Mouse (Mus musculus): ENCODE measurements around the gene Ctsa. TPM values are rescaled to one million over a fixed set of nuclear protein-coding genes. Genes with fewer than 3 reads are reported as not detected.
A peak's percentile ranks its signal among the peaks of the same experiment; 100 is the strongest.
"Not testable (repeated sequence)": the region's sequence is repeated elsewhere in the genome, so short reads cannot be mapped to it uniquely, and the experiment has no call there.

The Ctsa gene
- polyA plus RNA-seq, 1 experiment from 2014 or later: 167 TPM

DNA sequence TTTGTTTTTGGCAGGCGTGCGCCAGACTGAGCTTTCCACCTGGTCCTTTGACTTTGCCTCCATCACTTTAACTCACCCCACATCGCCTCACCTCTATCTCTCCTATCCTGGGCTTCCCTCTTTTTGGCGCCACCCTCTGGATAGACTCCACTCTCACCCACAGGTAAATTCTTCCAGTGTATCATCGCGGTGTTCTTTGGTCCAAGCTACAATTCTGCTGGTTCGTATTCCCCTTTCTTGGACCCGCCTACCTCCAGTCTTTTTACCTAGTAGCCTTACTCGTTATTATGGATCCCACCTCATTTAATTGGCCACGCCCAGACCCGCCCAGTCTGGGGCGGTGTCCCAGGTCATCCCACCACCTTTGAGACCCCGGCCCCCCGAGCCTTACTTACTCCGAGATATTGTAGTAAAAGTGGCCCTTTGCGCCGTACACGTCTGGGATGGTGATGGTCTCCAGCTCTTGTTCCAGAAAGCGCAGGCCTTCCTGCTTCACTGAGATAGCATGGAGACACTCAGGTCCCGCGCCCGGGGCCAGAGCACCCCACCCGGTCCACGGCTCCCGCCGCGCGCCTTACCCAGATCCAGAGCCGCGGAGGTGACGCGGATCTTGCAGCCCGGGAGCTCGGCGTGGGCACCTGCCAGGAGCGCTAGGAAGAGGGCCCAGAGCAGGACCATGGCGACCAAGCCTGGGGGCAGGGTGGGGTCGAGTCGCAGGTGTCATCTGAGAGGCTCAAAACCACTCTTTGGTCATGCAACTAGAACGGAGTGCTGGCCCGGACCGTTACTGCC lies 23.8 kb downstream of the Ctsa start:
- peak overlapping the region; percentile 46 for H3K9ac ChIP-seq
- peak; percentile 38 for ATAC-seq (replicated peaks; ENCODE audit: insufficient number of reproducible peaks, insufficient read depth, low FRiP score, low read depth)
- H3K4me2 ChIP-seq: peak overlapping the region; percentile 96
- peak overlapping the region; percentile 58 for H3K4me3 ChIP-seq
- H3K27me3 ChIP-seq: peaks cover 59% of the 10 kb centered on the region
- H3K27ac ChIP-seq: no peak overlapping the region
- H3K4me1 ChIP-seq (replicated peaks): peaks cover 32% of the 10 kb centered on the region
- no peaks in the 10 kb centered on the region for H3K9me3 ChIP-seq (replicated peaks)
- WGBS: 1% methylated on average over 42 of the region's 42 CpGs
- H3K36me3 ChIP-seq: no peaks in the 10 kb centered on the region

DNA sequence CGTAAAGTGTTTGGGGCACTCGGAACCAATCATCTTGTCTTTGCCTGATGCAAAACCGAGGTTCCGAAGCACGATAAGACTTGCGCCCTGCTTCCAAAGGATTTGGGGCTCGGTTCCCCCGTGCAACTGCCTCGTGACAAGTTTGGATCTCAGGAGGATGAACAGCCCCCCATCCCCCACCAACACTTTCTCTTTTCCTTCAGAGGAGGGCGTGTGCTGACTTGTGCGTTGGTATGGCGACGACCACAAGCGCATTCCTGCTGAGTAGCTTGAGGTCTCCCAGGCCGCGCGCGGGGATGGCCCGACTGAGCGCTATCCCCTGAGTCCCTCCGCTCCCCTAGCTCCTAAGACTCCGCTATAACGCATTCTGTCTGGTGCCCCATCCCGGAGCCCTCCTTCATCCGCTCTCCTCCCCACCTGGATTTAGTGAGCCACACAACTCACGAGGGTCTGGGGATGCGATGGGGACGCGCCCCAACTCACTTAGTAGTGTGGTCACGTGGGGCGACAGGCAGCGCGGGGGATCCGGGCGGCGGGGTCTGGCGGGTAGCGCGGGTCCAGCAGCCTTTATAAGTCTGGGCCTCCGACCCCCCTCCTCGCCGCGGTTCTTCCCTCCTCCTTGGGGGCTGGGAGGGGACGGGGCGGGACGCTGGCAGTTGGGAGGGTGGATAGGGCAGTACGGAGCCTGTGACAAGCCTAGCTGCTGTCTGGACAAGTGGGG lies 24.6 kb downstream of the Ctsa start, which contains the start of gene Pltp:
Gene Pltp, minus strand, starts transcription at position 611 of the 721 bp plus-strand sequence.
- Histone ChIP-seq H3K4me2 (peak within 1 kb of the TSS; percentile 96), H3K4me1 (replicated peaks) (peaks cover 40% of the 10 kb centered on the region), H3K9ac (peak within 1 kb of the TSS; percentile 46), H3K4me3 (peak within 1 kb of the TSS; percentile 58), H3K27ac (peak within 1 kb of the TSS; percentile 10; the same call in 1 of the 2 replicates), H3K9me3 (replicated peaks) (no peaks in the 10 kb centered on the region), H3K36me3 (no peaks in the 10 kb centered on the region), H3K27me3 (peaks cover 59% of the 10 kb centered on the region)
- under 1% methylated on average over 47 of the region's 47 CpGs for WGBS
- peak; percentile 37; the same call in 1 of the 2 replicates for ATAC-seq (replicated peaks; ENCODE audit: insufficient number of reproducible peaks, insufficient read depth, low FRiP score, low read depth)

DNA sequence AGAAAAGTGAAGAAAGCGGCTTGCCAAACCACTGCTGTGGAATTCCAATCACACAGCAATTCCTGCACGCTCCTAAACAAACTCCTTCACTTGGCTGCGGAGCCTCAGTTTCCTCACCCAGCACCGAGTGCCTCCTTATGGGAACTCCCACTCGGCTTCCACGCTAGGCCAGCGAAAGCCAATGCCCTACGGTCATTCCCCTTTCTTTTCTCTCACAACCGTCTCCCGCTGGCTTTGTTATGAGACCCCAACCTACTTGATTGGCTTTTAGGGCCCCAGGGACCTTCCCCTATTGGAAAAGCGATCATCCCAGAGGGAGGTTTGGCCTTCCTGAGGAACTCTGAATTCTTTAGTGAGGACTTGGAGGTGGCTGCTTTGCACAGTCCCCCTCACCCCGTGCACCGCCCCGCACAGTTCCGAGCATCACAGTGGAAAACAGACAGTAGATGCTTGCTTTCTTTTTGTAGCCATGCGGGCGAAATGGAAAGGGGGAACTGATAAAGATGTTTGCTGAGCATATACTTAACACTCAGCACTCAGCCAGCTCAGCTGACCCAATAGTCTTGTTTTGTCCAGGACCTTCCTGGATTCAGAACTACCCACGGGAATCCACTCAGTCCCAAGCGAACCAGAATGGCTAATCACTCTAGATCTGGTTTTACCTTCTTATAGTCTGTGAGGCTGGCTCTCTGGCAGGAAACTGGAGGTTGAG lies 25.3 kb downstream of the Ctsa start:
- Histone ChIP-seq H3K4me2 (peak overlapping the region; percentile 96), H3K9ac (peak overlapping the region; percentile 46; the same call in 1 of the 2 replicates), H3K9me3 (replicated peaks) (no peaks in the 10 kb centered on the region), H3K27me3 (peaks cover 54% of the 10 kb centered on the region), H3K36me3 (no peaks in the 10 kb centered on the region), H3K4me1 (replicated peaks) (peaks cover 44% of the 10 kb centered on the region), H3K27ac (peak overlapping the region; percentile 10; the same call in 1 of the 2 replicates), H3K4me3 (peak overlapping the region; percentile 58)
- ATAC-seq (replicated peaks; ENCODE audit: insufficient number of reproducible peaks, insufficient read depth, low FRiP score, low read depth): no peak
- WGBS: 12% methylated on average over 19 of the region's 19 CpGs

DNA sequence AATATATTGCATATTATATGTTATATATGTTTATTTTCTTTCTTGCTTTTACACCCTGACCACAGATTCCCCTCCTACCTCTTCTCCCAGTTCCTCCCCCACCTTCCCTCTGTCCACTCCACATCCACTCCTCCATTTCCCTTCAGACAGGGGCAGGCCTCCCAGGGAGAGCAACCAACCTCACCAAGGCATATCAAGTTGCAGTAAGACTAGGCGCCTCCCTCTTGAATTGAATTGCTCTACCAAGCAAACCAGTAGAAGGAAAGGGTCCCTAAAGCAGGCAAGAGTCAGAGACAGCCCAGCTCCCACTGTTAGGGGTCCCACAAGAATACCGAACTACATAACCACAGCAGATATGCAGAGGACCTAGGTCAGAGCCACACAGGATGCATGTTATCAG lies 26.5 kb downstream of the Ctsa start:
- peaks cover 44% of the 10 kb centered on the region for H3K4me1 ChIP-seq (replicated peaks)
- H3K27ac ChIP-seq: no peak overlapping the region

DNA sequence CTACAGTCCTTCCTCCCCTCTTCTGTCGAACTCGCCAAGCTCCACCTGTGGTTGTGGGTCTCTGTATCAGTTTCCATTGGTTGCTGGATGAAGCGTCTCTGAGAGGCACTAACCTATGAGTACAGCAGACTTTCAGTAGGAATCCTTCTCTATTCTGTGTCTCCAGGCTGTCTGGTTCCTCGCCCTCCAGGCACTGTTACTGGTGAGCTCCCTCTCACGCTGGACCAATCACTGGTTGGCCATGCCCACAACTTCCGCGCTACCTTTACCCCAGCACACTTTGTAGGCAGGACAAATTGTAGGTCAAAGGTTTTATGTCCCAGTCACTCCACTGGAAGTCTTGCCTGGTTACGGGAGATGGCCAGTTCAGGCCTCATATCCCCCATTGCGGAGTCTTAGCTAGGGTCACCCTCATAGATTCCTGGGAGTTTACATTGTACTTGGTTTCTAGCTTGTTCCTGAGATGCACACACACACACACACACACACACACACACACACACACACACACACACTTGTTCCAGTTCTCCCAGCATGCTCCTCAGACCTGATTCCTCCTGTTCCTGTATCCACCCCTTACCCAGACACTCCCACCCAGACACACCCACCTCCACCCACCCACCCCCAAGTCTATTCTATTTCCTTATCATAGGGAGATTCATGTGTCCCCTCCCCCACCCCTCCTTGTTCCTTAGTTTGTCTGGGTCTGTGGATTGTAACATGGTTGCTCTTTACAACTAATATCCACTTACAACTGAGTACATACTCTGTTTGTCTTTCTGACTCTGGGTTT lies 27.2 kb downstream of the Ctsa start:
- peaks cover 47% of the 10 kb centered on the region for H3K4me1 ChIP-seq (replicated peaks)

More for the DNA sequence above, 26.5 kb downstream of the Ctsa start:
- H3K36me3 ChIP-seq: no peaks in the 10 kb centered on the region
- H3K4me3 ChIP-seq: no peak overlapping the region
- no peak for ATAC-seq (replicated peaks; ENCODE audit: insufficient number of reproducible peaks, insufficient read depth, low FRiP score, low read depth)
- WGBS: 44% methylated on average over 2 of the region's 2 CpGs
- H3K27me3 ChIP-seq: peaks cover 48% of the 10 kb centered on the region
- no peak overlapping the region for H3K9ac ChIP-seq
- H3K4me2 ChIP-seq: no peak overlapping the region
- H3K9me3 ChIP-seq (replicated peaks): no peaks in the 10 kb centered on the region

DNA sequence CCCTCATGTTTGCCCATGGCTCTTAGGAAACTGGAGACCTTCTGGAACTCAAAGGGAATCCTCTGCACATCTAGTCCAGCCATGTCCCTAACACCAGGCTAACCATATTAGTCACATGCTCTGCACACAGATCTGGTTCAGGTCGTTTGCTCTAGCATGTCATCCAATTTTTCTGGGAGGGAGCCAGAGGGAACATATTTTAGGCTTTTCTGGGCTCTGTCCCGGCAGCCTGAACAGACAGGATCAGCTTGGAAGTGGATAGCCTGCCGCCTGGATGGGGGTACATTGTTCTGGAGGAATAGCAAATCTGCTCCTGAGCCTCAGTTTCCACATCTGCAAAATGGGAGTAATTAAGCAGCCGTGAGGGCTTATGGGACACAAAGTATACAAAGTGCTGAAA lies 28.4 kb downstream of the Ctsa start:
- peak overlapping the region; percentile 68; the same call in 1 of the 2 replicates for H3K27ac ChIP-seq
- peaks cover 30% of the 10 kb centered on the region for H3K27me3 ChIP-seq
- H3K4me3 ChIP-seq: no peak overlapping the region
- H3K36me3 ChIP-seq: no peaks in the 10 kb centered on the region
- WGBS: 60% methylated on average over 4 of the region's 4 CpGs
- no peaks in the 10 kb centered on the region for H3K9me3 ChIP-seq (replicated peaks)
- H3K4me2 ChIP-seq: no peak overlapping the region
- peaks cover 46% of the 10 kb centered on the region for H3K4me1 ChIP-seq (replicated peaks)
- no peak overlapping the region for H3K9ac ChIP-seq
- no peak for ATAC-seq (replicated peaks; ENCODE audit: insufficient number of reproducible peaks, insufficient read depth, low FRiP score, low read depth)

More for the DNA sequence above, 27.2 kb downstream of the Ctsa start:
- Histone ChIP-seq H3K9me3 (replicated peaks) (no peaks in the 10 kb centered on the region), H3K27me3 (peaks cover 41% of the 10 kb centered on the region), H3K4me2 (no peak overlapping the region), H3K27ac (no peak overlapping the region), H3K9ac (no peak overlapping the region), H3K36me3 (no peaks in the 10 kb centered on the region), H3K4me3 (no peak overlapping the region)
- 59% methylated on average over 9 of the region's 9 CpGs for WGBS
- no peak for ATAC-seq (replicated peaks; ENCODE audit: insufficient number of reproducible peaks, insufficient read depth, low FRiP score, low read depth)

DNA sequence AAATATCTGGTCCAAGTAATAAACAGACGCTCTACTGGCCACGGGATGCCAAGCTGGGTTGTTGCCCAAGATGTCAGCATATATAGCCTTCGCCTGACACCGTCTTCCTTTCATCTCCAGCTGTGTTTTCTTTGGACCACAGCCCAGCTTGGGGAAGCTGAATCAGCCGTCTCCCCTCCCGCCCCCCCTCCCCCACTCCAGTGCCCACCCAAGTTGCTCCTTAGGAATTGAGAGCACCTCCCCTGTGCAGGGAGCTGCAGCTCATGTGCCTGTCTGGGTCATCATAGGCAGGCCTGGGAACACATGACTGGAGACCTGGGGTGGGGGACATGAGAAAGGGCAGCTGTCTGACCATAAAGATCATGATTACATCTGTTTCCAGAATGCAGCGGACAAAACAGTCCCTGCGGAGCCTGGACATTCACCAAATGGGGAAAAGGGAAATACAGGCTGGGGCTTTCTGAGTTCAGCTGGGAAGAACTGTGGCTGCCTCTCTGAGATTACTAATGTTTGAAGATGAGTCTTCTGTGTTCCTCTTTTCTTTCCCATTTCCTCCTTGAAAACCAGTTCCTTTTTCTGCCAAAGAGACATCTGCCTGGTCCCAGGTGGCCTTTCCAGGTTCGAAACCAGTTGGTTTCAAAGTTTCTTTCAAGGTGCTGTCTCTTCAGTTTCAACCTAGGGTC lies 29.6 kb downstream of the Ctsa start:
- peak overlapping the region; percentile 68 for H3K27ac ChIP-seq
- ATAC-seq (replicated peaks; ENCODE audit: insufficient number of reproducible peaks, insufficient read depth, low FRiP score, low read depth): peak; percentile 53; the same call in 1 of the 2 replicates
- peaks cover 18% of the 10 kb centered on the region for H3K27me3 ChIP-seq
- H3K9ac ChIP-seq: no peak overlapping the region
- no peak overlapping the region for H3K4me3 ChIP-seq
- H3K4me2 ChIP-seq: peak overlapping the region; percentile 18; the same call in 1 of the 2 replicates
- 31% methylated on average over 9 of the region's 9 CpGs for WGBS
- H3K4me1 ChIP-seq (replicated peaks): peaks cover 44% of the 10 kb centered on the region
- no peaks in the 10 kb centered on the region for H3K9me3 ChIP-seq (replicated peaks)
- no peaks in the 10 kb centered on the region for H3K36me3 ChIP-seq

DNA sequence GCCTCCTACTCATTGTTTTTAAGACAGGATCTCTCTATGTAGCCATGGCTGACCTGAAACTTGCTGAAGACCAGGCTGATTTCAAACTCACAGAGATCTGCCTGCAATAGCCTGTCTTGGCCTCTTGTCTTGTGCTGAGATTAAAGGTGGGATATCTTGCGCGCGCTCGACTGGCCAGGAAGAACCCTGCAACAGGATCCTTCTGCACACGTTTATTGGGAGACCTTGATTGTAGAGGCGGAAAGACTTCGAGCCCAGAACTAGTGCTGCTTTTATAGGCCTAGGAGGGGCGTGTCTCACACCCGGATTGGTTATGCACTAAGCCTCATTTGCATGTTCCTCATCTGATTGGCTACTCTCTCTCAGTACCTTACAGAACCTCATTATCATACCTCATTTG lies 30.7 kb downstream of the Ctsa start:
- not testable (repeated sequence) for H3K9me3 ChIP-seq (replicated peaks); H3K4me2 ChIP-seq; ATAC-seq (replicated peaks; ENCODE audit: insufficient number of reproducible peaks, insufficient read depth, low FRiP score, low read depth); H3K36me3 ChIP-seq; H3K27me3 ChIP-seq; H3K4me3 ChIP-seq; H3K27ac ChIP-seq; H3K9ac ChIP-seq
- WGBS: 91% methylated on average over 7 of the region's 9 CpGs
- peaks cover 36% of the 10 kb centered on the region for H3K4me1 ChIP-seq (replicated peaks)

DNA sequence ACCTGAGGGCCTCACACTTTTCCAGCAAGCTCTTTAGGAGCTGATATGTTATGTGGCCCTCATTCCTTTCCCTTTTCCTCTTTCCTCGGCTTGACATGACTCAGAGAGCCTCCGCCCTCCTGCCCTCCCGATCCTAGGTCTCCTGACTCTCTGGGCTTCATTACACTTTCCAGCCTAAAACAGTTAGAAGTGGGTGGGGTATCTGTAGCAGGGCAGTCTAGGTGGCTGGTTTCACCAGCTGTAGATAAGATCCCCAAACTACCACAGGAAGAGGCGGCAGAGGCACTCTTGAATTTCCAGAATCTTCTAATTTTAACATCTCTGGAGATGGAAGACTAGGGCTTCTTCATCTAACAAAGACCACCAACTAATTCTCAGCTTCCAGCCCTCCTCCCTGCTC lies 31.9 kb downstream of the Ctsa start:
- H3K4me3 ChIP-seq: no peak overlapping the region
- H3K27me3 ChIP-seq: no peaks in the 10 kb centered on the region
- H3K4me2 ChIP-seq: no peak overlapping the region
- H3K36me3 ChIP-seq: no peaks in the 10 kb centered on the region
- no peak overlapping the region for H3K9ac ChIP-seq
- H3K4me1 ChIP-seq (replicated peaks): peaks cover 34% of the 10 kb centered on the region
- H3K9me3 ChIP-seq (replicated peaks): no peaks in the 10 kb centered on the region
- H3K27ac ChIP-seq: no peak overlapping the region
- no peak for ATAC-seq (replicated peaks; ENCODE audit: insufficient number of reproducible peaks, insufficient read depth, low FRiP score, low read depth)
- 56% methylated on average over 4 of the region's 4 CpGs for WGBS
